Mouse (Mus musculus) large intestine, adult 2 months (tissue): ENCODE data around the gene Akr1c13. TPM values are rescaled to one million over a fixed set of nuclear protein-coding genes. Genes with fewer than 3 reads are reported as not detected.

Experiments
- DNase-seq: peaks from one replicate; pipeline ENCODE4 v3.0.0-alpha.2; 2012; ENCODE audit warnings: low read depth, low spot score
- WGBS: fragments of 180-500 bp; shearing (Covaris S2); methylation state at CpG from one replicate; pipeline ENCODE4 v1.1.7; 2018; 5-methylcytosine and 5-hydroxymethylcytosine counted together
- polyA plus RNA-seq: library from polyadenylated mRNA; depleted of rRNA; stranded (reverse); fragments of >200 nt; gene quantifications from 2 replicates; pipeline ENCODE4 v1.2.3, GENCODE M21; 2012; rRNA removed

Gene Akr1c13
- polyA plus RNA-seq, 1 experiment = 26.4 TPM

DNA sequence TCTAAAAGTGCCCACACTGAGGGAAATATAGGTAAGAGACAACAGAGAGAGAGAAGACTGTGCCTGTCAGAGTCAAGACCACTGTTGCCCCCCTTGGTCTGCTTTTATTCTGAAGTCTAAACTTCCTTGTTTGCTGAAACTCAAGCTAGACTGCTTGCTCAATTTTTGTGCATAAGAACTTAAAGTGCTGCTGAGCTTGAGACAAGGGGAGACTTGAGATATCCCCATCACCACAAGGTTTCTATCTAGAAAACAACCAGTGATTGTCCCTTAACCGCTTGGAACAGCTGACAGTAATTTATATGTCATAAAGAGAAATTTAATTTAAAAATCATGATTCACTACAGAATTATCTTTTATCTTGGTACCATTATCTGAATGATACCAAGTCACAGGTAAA, 42.2 kb downstream of the Akr1c13 start:
- WGBS = 34% methylated on average over 1 of the region's 1 CpGs
- DNase-seq = no peak

DNA sequence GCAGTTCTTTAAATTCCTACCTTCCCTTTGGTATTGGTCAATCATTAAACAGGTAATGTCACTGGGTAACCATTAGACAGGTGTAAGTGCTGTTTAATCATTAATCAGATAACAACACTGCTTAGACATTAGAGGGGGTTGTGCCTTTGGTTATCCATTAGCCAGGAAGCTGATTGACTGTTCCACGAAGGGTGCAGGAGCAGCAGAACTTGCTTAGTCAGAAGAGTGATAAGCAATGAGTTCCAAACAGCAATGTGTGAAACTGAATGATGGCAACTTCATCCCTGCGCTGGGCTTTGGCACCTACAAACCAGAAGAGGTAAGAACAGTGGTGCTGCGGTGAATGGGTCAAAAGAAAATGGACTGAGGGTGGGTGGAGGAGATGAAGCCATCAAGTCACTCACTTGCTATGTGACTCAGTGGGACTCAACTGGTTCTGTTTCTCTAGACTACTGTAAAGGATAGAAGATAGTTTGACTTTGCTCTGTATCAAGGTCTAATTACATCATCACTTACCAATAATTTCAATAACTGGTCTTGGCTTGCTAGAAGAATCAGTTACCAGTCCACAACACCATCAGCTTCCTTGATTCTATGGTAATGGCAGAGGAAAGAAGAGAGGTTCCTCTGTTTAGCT, 42.7 kb downstream of the Akr1c13 start:
- peak; percentile 93 for DNase-seq
- 28% methylated on average over 3 of the region's 3 CpGs for WGBS

DNA sequence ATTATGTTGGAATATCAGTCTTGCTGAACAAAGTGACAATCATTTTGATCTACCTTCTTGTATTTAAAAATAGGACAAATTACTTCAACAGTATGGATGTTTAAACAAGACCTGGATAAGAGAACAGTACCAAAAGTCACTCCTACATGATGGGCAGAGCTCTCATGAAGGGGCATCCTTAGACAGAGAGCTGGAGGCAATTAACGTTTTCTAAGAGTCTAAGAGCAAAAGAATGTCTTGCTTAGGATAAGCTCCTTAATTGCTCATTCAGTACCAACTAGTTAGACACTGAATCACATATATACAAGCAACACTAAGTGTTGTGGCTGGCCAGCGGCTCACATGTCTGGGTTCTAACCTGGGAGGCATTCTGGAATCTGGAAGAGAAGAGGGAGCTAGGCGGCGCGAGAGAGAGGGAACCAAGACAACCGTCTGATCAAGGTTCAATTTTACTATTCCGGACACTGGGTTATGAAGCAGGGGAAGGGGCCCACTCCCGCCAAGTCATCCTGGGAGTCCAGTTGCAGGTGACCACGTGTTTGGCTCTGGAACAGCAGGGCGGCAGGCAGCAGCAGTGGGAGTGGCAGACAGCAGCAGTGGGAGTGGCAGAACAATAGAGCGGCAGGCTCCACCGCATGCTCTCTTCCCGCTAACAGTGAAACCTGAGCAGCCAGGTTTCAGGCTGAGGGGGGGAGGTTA, 54.1 kb downstream of the Akr1c13 start:
- WGBS = 5% methylated on average over 13 of the region's 13 CpGs

DNA sequence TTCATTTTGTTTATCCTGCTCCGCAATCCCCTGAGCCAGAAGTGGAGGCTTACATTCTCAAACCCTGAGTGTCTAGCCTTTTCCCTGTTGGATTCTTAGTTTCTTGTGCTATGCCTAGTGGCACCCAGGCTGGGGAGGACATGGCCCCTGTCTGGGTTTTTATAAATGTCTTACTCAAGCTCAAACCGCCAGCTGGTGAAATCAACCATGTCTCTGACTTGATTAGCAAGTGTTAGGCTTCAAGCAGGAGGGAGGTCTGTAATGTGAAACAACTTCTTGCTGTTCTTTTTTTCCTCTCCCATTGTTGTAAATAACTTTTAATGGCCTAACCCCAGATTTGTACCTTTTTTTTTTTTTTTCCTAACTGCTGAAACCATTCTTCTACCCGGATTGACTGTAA, 58.4 kb downstream of the Akr1c13 start:
- no peak for DNase-seq
- 83% methylated on average over 3 of the region's 3 CpGs for WGBS

More for the DNA sequence above, 54.1 kb downstream of the Akr1c13 start:
- no peak for DNase-seq

Other genes starting within 250 kb of the Akr1c13 start
- gene Ucn3, start 245.8 kb upstream of the Akr1c13 start, polyA plus RNA-seq = 0.55 and 0.71 TPM in 2 replicates
- gene Akr1c14, start 142.1 kb upstream of the Akr1c13 start, polyA plus RNA-seq = 5.1 and 6.4 TPM in 2 replicates
- not detected in 2 replicates for gene Akr1c18, start 40.5 kb upstream of the Akr1c13 start, polyA plus RNA-seq
- 7.9 and 10.5 TPM in 2 replicates for gene Akr1c19, start 37.5 kb downstream of the Akr1c13 start, polyA plus RNA-seq
- 25.0 and 27.4 TPM in 2 replicates for gene Akr1c12, start 88.3 kb downstream of the Akr1c13 start, polyA plus RNA-seq
- gene Akr1c6, start 243.2 kb downstream of the Akr1c13 start, polyA plus RNA-seq = not detected in 2 replicates